Mouse (Mus musculus): ENCODE results near the gene Arl14.

DNA sequence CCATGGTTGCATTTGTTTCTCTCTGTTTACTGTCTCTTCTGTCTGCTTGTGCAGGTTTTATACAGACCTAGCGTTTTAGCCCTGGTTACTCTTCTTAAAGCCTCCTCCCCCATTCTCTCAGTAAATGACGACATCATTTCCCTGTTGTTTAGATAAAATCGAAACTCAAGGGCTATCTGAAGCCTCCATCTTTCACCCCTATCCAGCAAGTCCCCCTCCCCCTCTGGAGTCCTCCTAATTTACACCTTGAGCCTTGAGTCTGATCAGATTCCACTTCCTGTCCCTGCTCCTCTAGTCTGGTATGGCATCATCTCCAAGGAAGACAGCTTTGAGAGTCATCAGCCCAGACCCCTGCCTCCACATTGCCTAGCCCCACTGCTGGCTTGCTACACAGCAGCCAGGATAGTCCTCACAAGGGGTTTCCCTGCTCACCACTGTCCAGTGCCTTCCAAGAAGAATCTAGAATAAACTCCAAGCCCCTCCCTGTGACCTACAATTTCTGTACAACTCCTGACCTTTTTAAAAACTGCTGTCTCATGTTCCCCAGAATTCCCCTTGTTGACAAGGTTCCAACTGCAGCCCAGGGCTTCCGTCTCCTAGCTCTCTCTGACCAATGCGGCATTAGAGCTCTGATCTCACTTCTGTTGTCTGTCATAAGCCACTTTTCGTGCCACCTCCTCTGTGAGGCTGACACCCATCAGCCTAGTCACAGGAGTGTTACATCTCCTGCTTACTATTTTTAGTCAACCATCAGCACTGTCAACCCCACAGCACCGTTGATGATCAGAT is 16.8 kb upstream of the Arl14 start:
- TF ChIP-seq GATA1 (IDR thresholded peaks at IDR 0.05; ENCODE audit: low read length) = no peak
- TF ChIP-seq TAL1 (IDR thresholded peaks at IDR 0.05; ENCODE audit: low read length) = no peak

Measured in erythroblast, embryonic 14.5 days (primary cell).